Mouse (Mus musculus) testis, postnatal 10 days (tissue): Measurements from ENCODE around the gene Pkd1l3.

ENCODE experiments used
- DNase-seq: peaks from one replicate; pipeline ENCODE4 v3.0.0; 2021; ENCODE audit warnings: low spot score

The Pkd1l3 gene

DNA sequence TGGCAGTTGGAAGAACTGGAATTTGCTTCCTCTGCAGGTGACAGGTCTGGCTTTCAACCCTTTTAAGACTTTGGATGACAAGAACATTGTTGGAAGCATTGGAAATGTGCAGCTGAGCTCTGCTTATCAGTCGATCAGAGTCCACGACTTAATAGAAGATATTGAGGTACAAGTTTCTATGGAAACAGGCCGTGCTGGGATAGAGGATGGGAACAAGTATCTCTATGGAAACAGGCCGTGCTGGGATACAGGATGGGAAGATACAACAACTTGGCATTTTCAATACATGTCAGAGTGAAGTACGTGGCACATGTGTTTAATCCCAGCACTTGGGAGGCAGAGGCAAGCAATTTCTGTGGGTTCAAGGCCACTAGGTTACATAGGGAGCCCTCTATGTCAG lies 18.2 kb downstream of the Pkd1l3 start:
- DNase-seq = no peak

DNA sequence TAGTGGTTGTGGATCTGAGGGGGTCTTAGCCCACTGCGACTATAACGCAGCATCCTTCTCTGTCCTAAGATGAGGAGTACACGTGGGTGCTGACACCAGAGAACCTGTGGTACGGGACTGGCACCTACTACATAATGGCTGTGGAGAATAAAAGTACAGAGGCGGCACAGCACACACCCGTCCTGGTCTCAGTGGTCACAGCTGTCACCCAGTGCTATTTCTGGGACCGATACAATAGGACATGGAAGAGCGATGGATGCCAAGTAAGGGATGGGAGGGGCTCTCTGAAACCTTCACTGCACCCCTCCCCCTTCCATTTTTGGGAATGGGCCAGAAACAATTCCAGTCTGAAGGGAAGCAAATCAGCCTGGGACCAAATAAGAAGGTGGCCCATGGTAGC lies 20.8 kb downstream of the Pkd1l3 start:
- DNase-seq = no peak

DNA sequence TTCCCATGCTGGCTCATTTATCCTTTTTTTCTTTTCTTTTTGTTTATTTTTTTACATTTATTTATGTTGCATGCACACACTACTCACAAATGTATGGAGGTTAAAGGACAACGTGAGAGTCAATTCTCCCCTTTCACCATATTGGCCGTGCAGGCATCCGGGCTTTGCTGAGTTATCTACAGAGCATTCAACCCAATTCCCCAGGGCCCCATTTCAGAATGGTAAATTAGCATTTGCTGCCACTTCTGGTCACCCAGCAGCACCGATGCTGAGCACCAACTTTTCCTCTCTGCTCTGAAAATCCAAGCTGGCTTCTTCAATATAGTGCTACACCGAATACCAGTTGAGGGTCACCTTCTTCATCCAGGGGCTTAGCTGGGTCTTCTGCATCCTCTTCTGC lies 24.5 kb downstream of the Pkd1l3 start:
- no peak for DNase-seq

DNA sequence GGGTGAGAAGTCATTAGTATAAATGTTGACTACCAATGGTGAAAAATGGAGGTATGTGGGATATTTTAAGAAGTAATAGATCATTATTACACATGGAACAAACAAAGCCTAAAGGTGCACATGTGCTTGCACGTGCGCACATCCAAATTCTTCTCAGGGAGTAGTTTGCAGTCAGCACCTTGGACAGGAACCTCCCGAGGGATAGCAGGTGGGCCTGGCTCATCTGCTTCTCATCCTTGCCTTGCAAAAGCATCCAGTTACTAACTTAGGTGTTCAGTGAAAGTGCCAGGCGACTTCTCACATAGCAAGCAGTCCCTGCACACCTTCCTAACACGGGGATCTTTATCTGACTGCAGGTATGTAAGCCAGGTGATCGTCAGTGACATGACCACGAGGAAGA lies 26.1 kb downstream of the Pkd1l3 start:
- no peak for DNase-seq

DNA sequence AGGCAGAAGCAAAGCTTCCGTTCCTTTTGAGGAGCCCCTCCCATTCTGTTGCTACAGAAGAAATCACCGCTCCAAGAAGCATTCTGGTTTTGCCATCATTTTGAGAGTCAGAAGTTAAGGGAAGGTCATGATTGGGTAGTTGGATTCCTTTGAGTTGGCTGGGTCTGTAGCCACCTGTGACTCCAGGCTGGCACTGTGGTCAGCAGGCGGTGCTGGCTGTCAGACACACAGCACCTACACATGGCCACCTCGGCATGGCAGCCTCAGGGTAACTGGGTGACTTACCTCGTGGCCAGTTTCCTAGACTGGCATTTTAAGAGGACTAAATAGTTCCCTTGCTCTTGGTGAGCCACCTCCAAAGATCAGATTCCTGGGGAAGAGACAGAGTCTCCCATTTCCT lies 26.9 kb downstream of the Pkd1l3 start:
- no peak for DNase-seq

DNA sequence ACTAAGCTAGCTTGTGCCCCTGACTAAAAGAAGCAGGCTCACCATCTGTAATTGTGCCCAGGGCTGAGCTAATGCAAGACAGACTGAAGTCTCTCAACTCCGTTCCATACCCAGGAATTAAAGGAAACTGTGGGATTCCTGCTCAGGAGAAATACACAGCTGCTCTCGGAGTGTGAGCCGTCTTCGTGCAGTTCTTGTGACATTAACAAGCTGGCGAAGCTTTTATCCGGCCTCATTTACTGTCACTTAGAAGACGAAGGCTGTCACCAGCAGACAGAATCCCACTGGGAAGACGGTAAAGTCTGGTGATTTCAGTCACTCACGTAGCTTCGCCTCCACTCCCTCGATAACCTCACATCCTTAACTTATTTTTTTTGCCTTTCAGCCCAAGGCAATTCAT lies 33.0 kb downstream of the Pkd1l3 start:
- no peak for DNase-seq

DNA sequence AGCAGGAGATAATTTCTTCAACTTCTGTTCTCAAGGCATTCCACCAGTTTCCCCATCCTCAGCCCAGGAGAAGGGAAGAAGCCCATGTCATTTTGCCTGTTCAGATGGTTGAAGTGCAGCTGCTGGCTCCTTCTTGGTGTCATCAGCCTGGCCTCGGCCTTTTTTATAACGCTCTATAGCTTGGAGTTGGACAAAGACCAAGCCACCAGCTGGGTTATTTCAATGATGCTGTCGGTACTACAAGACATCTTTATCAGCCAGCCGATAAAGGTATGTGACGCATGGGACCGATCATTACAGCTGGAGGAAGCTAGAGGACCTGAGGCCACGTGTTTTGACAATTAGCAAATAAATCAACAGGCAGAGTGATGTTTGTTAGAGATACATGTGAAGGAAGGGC lies 34.2 kb downstream of the Pkd1l3 start:
- no peak for DNase-seq

DNA sequence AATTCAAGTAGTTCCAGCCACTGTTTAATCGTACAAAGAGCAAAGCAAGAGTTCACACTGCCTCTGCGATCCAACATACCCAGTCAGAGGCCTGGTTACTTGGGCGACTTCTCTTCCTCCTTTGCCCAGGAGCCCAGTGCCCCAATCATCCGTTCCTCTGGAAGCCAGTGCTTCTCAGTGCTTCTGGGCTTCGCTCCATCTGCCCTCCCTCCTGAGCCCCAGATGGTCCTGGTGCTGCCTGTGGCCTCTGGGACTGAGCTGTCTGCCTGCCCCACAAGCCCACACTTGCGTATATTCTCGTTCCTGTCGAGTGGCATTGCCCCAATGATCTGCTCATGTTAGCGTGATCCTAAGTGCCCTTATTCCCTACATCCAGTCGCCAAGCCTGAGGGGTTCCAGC lies 36.5 kb downstream of the Pkd1l3 start:
- DNase-seq = no peak

DNA sequence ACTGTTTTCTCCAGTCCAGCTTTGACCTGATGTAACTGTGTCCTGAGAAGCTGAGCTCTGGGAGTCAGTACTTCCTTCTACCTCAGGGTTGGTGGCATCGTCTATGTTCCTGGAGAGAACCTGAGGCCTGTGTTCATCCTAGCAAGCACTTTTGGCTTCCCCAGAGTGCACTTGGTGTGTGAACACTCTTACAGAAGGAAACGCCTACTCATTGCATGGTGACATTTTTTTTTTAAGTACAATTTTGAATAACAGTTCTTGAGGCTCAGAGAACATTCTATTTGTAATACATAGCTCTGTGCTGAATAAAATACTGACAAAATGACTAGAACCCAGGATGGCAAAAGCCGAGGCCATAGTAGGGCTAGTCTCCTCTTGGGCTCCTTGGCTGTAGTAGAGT lies 42.5 kb downstream of the Pkd1l3 start:
- no peak for DNase-seq

DNA sequence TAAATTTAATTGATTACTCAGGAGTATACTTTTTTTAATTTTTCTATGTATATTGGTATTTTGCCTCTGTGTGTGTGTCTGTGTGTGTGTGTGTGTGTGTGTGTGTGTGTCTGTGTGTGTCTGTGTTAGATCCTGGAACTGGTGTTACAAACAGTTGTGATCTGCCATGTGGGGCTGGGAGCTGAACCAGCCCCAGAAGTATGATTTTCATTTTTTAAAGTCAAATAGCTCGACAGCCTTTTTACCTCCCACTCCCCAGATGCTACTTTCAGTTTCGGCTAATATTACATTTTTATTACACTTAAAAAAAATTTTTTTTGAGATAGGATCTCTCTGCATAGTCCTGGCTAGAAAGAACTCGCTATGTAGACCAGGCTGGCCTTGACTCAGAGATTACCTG lies 48.0 kb downstream of the Pkd1l3 start:
- no peak for DNase-seq

DNA sequence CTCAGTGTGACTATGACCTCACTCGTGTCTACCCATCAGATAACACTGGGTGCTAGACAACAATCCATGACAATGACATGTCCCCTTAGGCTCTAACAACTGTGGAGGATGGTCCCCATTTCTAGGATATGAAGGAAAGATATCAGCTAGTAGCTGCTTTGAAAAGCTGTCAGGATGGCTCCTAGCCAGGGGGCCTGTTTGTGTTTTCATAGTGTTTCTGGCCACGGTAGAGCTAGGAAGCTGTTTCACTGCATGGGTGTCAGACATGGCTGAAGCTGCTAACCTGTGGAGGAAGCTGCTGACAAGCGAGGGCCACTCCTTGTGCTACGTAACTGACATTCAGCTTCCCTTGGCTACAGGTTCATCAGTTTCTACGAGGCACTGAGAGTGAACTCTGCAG lies 52.3 kb downstream of the Pkd1l3 start:
- DNase-seq = no peak

DNA sequence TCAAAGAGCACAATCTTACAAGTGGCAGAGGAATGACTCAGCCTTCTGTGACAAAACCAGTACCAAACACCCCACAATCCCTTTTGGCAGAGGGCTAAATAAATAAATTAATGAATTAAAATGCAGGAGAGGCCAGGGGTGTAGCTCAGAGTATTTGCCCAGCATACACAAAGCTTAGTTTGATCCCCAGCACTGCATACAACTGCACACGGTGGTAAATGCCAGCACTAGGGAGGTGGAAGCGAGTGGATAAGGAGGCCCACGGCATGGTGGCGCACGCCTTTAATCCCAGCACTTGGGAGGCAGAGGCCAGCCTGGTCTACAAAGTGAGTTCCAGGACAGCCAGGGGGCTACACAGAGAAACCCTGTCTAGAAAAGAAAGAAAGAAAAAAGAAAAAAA lies 58.3 kb downstream of the Pkd1l3 start:
- DNase-seq = no peak

DNA sequence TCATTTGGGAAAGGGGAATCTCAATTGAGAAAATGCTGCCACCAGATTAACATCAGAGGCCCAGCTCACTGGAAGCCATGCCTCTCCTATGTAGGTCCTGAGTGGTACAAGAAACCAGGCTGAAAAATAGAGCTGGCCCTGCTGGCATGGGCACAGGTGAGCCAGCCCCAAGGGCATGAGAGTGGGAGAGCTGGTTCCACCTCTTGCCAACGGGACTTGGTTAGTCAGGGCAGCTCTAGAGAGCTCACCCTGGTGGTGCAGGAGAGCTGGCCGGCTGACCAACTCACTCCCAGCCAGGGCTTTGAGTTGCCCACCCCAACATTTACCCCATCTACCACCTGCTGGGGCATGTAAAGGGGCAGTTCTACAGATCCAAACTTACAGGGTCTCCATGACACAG lies 59.3 kb downstream of the Pkd1l3 start:
- no peak for DNase-seq

DNA sequence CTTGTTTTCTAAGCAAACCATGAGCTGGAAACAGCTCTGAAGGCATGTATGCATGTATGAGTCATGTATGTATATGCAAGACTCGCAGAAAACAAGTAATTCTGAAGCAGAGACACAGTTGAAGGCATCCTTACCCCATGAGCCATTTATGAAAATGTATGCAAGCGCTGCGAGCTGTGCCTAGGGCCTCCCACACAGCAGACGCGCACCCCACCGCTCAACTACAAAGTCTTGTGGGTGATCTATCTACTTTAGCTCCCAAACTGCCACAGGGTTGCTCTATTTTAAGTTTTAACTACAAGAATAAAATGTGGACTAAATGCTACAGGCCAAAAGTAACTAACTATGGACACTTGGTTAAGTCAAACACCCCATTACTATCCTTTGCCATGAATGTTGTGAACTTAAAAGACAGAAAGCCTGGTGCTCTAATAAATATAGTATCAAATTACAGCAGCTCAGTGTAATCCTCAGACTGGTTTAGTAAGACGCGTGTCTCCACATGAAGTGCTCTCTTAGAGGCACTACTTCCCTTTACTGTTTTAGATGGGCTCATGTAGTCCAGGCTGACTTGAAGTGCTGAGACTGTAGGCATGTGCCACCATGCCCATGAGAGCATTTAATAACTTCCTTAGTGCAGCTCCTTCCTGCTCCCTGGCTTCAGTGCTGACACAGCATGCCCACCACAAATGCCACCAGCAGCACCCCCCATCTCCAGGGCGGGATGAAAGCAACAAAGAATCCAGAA lies 61.8 kb downstream of the Pkd1l3 start:
- DNase-seq = no peak

DNA sequence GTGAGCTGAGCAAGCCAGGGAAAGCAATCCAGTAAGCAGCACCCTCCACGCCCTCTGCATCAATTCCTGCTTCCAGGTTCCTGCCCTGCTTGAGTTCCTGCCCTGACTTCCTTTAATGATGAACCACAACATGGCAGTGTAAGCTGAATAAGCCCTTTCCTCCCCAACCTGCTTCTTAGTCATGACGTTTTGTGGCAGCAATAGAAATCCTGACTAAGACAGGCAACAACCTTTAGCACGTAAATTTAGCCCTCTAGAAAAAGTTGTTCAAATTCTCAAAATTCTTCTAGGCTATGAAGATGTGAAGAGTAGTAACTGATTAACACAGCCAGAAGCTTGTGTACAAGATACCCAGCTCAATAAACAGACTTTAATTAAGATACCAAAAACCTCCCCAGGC lies 67.2 kb downstream of the Pkd1l3 start:
- no peak for DNase-seq

DNA sequence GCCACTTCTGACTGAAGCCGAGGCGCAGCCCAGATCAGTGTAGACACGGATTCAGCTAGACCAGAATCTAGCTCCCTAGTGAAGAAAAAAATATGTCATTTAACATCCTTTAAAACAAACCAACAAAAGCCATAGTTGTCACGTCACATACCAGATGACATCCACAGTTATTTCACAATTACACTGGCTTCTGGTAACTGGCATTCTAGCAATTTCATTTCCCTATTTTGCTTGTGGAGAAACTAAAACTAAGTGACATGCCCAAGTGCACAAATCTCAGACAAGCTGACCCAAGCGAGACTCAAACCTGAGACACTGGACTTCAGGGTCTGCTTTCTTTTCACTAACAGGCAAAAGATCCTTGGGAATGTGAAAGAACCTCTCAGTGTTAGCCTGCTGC lies 67.8 kb downstream of the Pkd1l3 start:
- DNase-seq = no peak

DNA sequence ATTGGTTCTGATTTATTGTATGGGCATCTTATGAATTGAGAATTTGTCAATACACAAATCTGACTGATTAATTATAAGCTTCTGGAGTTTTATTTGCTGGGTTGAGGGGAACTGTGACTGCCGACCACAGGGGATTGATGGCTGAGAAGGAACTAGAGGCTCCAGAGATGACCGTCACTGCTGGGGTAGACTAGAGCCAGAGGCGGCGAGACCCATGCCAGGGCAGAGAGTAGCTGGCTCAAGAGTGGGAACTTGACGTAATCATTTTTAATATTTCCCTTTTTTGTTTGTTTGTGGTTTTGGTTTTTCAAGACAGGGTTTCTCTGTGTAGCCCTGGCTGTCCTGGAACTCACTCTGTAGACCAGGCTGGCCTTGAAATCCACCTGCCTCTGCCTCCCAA lies 72.9 kb downstream of the Pkd1l3 start:
- no peak for DNase-seq

DNA sequence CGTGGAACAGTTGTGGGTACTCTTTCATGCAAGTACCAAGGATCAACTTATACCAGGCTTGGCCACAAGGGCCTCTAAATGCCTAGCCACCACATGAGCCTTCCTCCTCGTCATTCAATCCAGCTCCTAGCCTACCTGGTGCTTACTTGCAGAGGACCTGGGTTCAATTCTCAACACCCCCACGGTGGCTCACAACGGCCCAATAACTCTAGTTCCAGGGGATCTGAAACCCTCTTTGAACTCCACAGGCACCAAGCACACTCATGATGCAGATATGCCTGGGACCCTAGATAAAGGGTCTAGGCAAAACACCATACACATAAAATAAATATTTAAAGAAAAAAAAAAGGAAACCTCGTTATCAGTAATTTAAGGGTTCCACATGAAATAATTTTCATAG lies 77.5 kb downstream of the Pkd1l3 start:
- DNase-seq = no peak

DNA sequence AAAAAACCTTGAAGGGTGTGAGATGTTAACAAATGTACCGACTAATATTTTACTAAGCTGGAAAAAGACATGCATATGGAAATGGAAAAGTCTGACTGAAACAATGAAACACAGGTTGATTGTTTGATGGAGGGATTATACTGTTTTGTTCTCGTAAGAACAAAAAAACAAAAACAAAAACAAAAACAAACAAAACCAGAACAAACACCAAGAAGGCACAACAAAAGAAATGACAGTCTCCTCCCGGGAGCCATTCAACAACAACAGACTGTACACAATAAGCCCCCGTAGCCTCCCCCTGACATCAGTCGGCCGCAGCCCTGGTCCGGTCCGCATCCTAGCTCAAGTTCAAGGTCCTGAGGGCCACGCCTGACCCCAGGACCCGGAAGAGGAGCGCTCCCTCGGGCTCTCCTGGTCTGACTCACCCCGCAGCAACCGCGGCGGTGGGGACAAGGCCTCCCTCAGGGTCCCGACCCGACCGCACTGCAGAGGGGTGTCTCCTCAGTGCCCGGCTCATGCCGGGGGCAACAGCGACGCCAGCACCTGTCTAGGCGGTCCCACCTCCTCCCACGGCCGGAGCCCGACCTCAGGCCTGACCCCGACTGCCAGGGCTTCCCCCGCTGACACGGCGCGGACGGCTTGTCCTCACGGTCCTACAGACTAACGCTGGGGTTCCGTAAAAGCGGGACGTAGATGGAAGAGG lies 78.3 kb downstream of the Pkd1l3 start:
- DNase-seq = no peak

DNA sequence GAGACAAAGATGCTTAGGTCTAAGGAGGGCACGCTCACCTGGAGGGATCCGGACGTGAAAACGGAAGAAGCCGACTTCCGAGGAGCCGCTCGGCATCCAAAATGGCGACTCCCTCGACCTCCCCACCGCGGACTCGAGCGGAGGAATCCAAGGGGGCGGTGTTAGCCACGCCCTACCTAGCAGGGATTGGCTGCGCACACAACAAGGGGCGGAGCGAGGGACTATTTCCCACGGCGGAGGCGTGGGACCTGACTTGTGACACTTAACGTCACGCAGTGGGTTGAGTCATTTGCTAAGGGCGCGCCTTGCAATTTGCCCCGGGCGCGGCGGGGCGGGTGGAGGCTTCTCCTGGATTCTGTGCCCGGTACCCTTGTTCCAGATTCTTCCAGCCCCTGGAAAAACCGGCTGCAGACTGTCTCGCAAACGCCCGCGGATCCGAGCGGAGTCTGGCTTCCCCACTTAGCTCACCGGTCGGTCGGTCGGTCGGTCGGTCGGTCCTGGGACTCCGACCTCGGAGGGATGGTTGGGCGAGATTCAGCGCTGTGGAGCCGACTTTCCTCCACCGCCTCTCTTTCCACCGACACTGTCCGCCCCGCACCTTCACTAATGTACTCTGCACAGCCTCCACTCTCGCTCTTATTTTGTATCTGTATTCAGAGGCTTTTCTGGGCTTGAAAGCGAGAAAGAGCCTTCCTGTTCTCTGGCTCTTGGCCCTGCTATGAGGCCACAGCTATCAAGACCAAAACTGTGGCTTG lies 79.0 kb downstream of the Pkd1l3 start, which contains the start of gene Ist1:
Gene Ist1 (minus strand): TSS at position 115 of the 755 bp plus-strand sequence.
- peak; percentile 99 for DNase-seq

DNA sequence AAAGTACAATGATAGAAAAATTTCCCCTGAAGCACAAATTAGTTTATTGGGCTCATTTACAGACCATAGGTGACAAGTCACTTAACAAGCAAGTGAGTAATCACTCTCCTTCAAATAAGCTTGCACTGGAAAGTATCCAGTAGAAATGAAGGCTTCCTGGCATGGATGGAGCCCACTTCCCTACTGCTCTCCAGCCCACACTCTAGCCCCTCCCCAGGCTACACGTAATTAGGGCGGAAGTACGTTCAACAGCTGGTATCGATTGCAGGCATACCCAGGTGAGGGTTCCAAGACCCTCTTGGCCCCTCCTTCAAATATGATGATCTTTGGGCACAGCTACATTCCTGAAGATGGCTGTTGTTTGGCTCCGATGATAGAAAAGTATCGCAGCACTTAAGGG lies 79.8 kb downstream of the Pkd1l3 start:
- no peak for DNase-seq

DNA sequence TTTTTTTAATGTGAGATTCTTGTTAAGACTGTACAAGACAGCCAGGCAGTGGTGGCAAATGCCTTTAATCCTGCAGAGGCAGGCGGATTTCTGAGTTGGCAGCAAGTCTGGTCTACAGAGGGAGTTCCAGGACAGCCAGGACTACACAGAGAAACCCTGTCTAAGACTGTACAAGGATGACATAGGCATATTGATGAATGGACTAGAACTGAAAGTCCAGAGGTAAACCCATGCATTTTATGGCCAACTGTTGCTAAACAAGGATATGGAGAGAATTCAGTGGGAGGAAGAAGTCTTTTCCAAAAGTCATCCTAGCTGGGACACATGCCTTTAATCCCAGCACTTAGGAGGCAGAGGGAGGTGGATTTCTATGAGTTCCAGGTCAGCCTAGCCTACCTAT lies 83.4 kb downstream of the Pkd1l3 start:
- no peak for DNase-seq

DNA sequence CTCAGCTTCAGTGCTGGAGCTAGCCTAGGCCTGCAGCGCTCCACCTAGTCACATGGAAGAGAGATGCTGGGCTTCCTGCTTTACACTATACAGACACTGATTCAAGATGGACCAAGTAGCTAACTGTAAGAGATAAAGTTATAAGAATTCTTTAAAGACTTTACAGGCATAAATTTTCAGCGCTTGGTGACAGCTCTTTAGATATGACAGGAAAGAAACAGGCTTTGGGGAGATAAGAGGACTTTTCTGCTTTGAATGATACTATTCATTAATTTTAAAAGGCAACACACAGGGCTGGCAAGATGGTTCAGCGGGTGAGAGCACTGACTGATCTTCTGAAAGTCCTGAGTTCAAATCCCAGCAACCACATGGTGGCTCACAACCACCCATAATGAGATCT lies 84.2 kb downstream of the Pkd1l3 start:
- no peak for DNase-seq
